ENCODE assay signal across 11 mouse cellular contexts in genomic region chr8:80804066-80804619, GRCm38 (mm10).
DNase-seq lines count a peak whose midpoint lies in the region; ATAC-seq and TF ChIP-seq lines count a peak whose summit lies in the region.
"Had no signal": no experiment of that assay in that cellular context is flagged by ENCODE, and none has a peak within 500 bp of the region (broad histone marks: within the 10 kb centered on the region; RNA-seq: fewer than 3 reads in every experiment).

No protein-coding gene starts in this region.

- H3K4me3 ChIP-seq in heart, embryonic 15.5 days: no peak overlapping the region
- H3K4me3 ChIP-seq in brown adipose tissue, adult 24 weeks (ENCODE audit: insufficient read depth, low read depth, low read length): no peak overlapping the region
- H3K4me3 ChIP-seq in hindbrain, postnatal 0 days (ENCODE audit: low read length): no peak overlapping the region

- no peak for TF ChIP-seq CTCF in hindbrain, postnatal 0 days (IDR thresholded peaks at IDR 0.05; ENCODE audit: low read depth)

- H3K9me3 ChIP-seq in heart, embryonic 15.5 days (replicated peaks): no peaks in the 10 kb centered on the region
- no peaks in the 10 kb centered on the region for H3K9me3 ChIP-seq in hindbrain, postnatal 0 days (ENCODE audit: low read length)

- 32% methylated on average over 4 of the region's 4 CpGs for WGBS in heart, embryonic 15.5 days
- 25% methylated on average over 4 of the region's 4 CpGs for WGBS in hindbrain, postnatal 0 days

- H3K4me1 ChIP-seq in heart, embryonic 15.5 days (replicated peaks): peaks cover 41% of the 10 kb centered on the region
- H3K4me1 ChIP-seq in brown adipose tissue, adult 24 weeks (ENCODE audit: control insufficient read depth, insufficient read depth, insufficient read length, low read length): peaks cover 29% of the 10 kb centered on the region
- H3K4me1 ChIP-seq in hindbrain, postnatal 0 days (ENCODE audit: insufficient read depth, low read length): peaks cover 12% of the 10 kb centered on the region; the same call in 1 of the 2 replicates

- H3K9ac ChIP-seq in heart, embryonic 15.5 days: no peak overlapping the region
- H3K9ac ChIP-seq in hindbrain, postnatal 0 days (replicated peaks; ENCODE audit: low read length): no peak overlapping the region

- ATAC-seq in heart, embryonic 15.5 days (replicated peaks; ENCODE audit: insufficient number of reproducible peaks, insufficient read depth, low FRiP score, low read depth): no peak
- peak; percentile 57; the same call in 1 of the 2 replicates for ATAC-seq in hindbrain, postnatal 0 days

- no peak overlapping the region for H3K4me2 ChIP-seq in heart, embryonic 15.5 days
- no peak overlapping the region for H3K4me2 ChIP-seq in hindbrain, postnatal 0 days (ENCODE audit: low read depth, low read length)

- H3K36me3 ChIP-seq in heart, embryonic 15.5 days: peaks cover 11% of the 10 kb centered on the region; the same call in 1 of the 2 replicates
- no peaks in the 10 kb centered on the region for H3K36me3 ChIP-seq in hindbrain, postnatal 0 days (ENCODE audit: insufficient read depth, low read length)

- no peaks in the 10 kb centered on the region for H3K27me3 ChIP-seq in heart, embryonic 15.5 days
- H3K27me3 ChIP-seq in hindbrain, postnatal 0 days (ENCODE audit: insufficient read depth, low read length): no peaks in the 10 kb centered on the region

- DNase-seq in heart, adult 9 months (ENCODE audit: low spot score in 2 of 2): no peak
- DNase-seq in A20 (ENCODE audit: low read depth, low spot score): peak; percentile 81
- peak; percentile 27 for DNase-seq in hindbrain, postnatal 0 days (ENCODE audit: low spot score)
- DNase-seq in urinary bladder, postnatal 25 days (ENCODE audit: low spot score): no peak
- no peak for DNase-seq in adrenal gland, postnatal 10 days
- no peak for DNase-seq in lung, postnatal 10 days
- DNase-seq: adrenal gland, postnatal 14 days; cerebellum, postnatal 36 days; gastrocnemius, postnatal 25 days had no signal

- H3K27ac ChIP-seq in heart, embryonic 15.5 days: peak overlapping the region; percentile 23
- H3K27ac ChIP-seq in brown adipose tissue, adult 24 weeks (replicated peaks; ENCODE audit: low read depth, low read length): peak overlapping the region; percentile 76
- H3K27ac ChIP-seq in hindbrain, postnatal 0 days: peak overlapping the region; percentile 17; the same call in 1 of the 2 replicates

Comparison
In these comparisons a context has a peak if more than half of its experiments do, and no peak if none do; other contexts are left out.
1. H3K27ac ChIP-seq: peak in every context shown above with its lines; median percentile 76 in brown adipose tissue, adult 24 weeks; 23 in heart, embryonic 15.5 days; 17 in hindbrain, postnatal 0 days.
2. DNase-seq: peak in A20 (single experiment) and hindbrain, postnatal 0 days (single experiment); none in heart, adult 9 months (0 of 2), urinary bladder, postnatal 25 days (single experiment), adrenal gland, postnatal 10 days (single experiment) and lung, postnatal 10 days (single experiment).